18 mouse cellular contexts compared by ENCODE assay signal in genomic region chr13:43733061-43733460, GRCm38 (mm10). TPM values are rescaled to one million over a fixed set of nuclear protein-coding genes. Genes with fewer than 3 reads are reported as not detected.
DNase-seq lines count a peak whose midpoint lies in the region; ATAC-seq lines count a peak whose summit lies in the region.
"Had no signal": no experiment of that assay in that cellular context is flagged by ENCODE, and none has a peak within 500 bp of the region (broad histone marks: within the 10 kb centered on the region; RNA-seq: fewer than 3 reads in every experiment).

No protein-coding gene starts in this region.

- ATAC-seq in hindbrain, embryonic 14.5 days (ENCODE audit: low FRiP score) = no peak; the same call in 1 of the 2 replicates
- no peak for ATAC-seq in neural tube, embryonic 11.5 days (ENCODE audit: insufficient read depth, low FRiP score, low TSS enrichment)
- ATAC-seq in hindbrain, embryonic 11.5 days (ENCODE audit: low FRiP score) = peak; percentile 38
- ATAC-seq: forebrain, postnatal 0 days; inflammation-experienced regulatory T-cells, adult 6 months had no signal

- DNase-seq in hindbrain, embryonic 10.5 days (ENCODE audit: low spot score) = peak; percentile 23
- DNase-seq in hindbrain, embryonic 14.5 days (ENCODE audit: low spot score) = no peak
- DNase-seq in neural tube, embryonic 11.5 days (ENCODE audit: low spot score) = peak; percentile 21
- no peak for DNase-seq in neural tube, embryonic 10.5 days (ENCODE audit: extremely low spot score, low spot score)
- no peak for DNase-seq in hindbrain, embryonic 11.5 days (ENCODE audit: low spot score)
- no peak for DNase-seq in natural killer cell, adult 2 months (ENCODE audit: low spot score in 2 of 2)
- no peak for DNase-seq in layer of hippocampus, postnatal 25 days (ENCODE audit: extremely low spot score in 1 of 2, low spot score in 1 of 2)
- no peak for DNase-seq in kidney, postnatal 4 days
- DNase-seq: adrenal gland, postnatal 25 days; forebrain, postnatal 0 days; gastrocnemius, adult 2 months; heart, adult 18-20 months; thymus, adult 2 months had no signal

- no peaks in the 10 kb centered on the region for H3K27me3 ChIP-seq in hindbrain, embryonic 10.5 days (ENCODE audit: insufficient read depth, poor library complexity, severe bottlenecking)
- H3K27me3 ChIP-seq in hindbrain, embryonic 14.5 days (ENCODE audit: control insufficient read depth, insufficient read depth, low read length) = no peaks in the 10 kb centered on the region
- H3K27me3 ChIP-seq in neural tube, embryonic 11.5 days (ENCODE audit: control insufficient read depth, insufficient read depth, low read length) = no peaks in the 10 kb centered on the region
- no peaks in the 10 kb centered on the region for H3K27me3 ChIP-seq in hindbrain, embryonic 11.5 days (ENCODE audit: control insufficient read depth, insufficient read depth, low read length)
- H3K27me3 ChIP-seq: limb, embryonic 12.5 days had no signal

- H3K9me3 ChIP-seq in hindbrain, embryonic 10.5 days = no peaks in the 10 kb centered on the region
- H3K9me3 ChIP-seq in hindbrain, embryonic 14.5 days (ENCODE audit: control insufficient read depth, low read length) = no peaks in the 10 kb centered on the region
- H3K9me3 ChIP-seq in neural tube, embryonic 11.5 days (ENCODE audit: control insufficient read depth, low read length) = no peaks in the 10 kb centered on the region
- H3K9me3 ChIP-seq in hindbrain, embryonic 11.5 days (ENCODE audit: control insufficient read depth, low read length) = no peaks in the 10 kb centered on the region
- H3K9me3 ChIP-seq: embryonic facial prominence, embryonic 10.5 days; limb, embryonic 12.5 days had no signal

- H3K4me2 ChIP-seq in hindbrain, embryonic 14.5 days (replicated peaks) = no peak overlapping the region
- no peak overlapping the region for H3K4me2 ChIP-seq in neural tube, embryonic 11.5 days (ENCODE audit: low read depth)
- no peak overlapping the region for H3K4me2 ChIP-seq in hindbrain, embryonic 11.5 days (replicated peaks; ENCODE audit: low read depth, low read length)
- H3K4me2 ChIP-seq: limb, embryonic 12.5 days had no signal

- H3K9ac ChIP-seq in hindbrain, embryonic 14.5 days = no peak overlapping the region
- H3K9ac ChIP-seq in neural tube, embryonic 11.5 days (ENCODE audit: low read length) = no peak overlapping the region
- H3K9ac ChIP-seq in hindbrain, embryonic 11.5 days (ENCODE audit: low read depth, low read length) = no peak overlapping the region
- H3K9ac ChIP-seq: forebrain, postnatal 0 days; limb, embryonic 12.5 days; liver, embryonic 14.5 days had no signal

- no peaks in the 10 kb centered on the region for H3K36me3 ChIP-seq in hindbrain, embryonic 10.5 days
- no peaks in the 10 kb centered on the region for H3K36me3 ChIP-seq in hindbrain, embryonic 14.5 days (replicated peaks; ENCODE audit: control insufficient read depth, insufficient read depth)
- H3K36me3 ChIP-seq in neural tube, embryonic 11.5 days (ENCODE audit: control insufficient read depth, insufficient read depth, low read length) = no peaks in the 10 kb centered on the region; the same call in 1 of the 2 replicates
- H3K36me3 ChIP-seq in hindbrain, embryonic 11.5 days (ENCODE audit: control insufficient read depth, insufficient read depth, low read length) = no peaks in the 10 kb centered on the region
- H3K36me3 ChIP-seq: embryonic facial prominence, embryonic 10.5 days; limb, embryonic 12.5 days had no signal

- H3K4me3 ChIP-seq in hindbrain, embryonic 10.5 days = no peak overlapping the region
- H3K4me3 ChIP-seq in hindbrain, embryonic 14.5 days (replicated peaks; ENCODE audit: low read length) = no peak overlapping the region
- H3K4me3 ChIP-seq in neural tube, embryonic 11.5 days (ENCODE audit: low read depth, low read length) = no peak overlapping the region
- no peak overlapping the region for H3K4me3 ChIP-seq in hindbrain, embryonic 11.5 days (ENCODE audit: low read depth, low read length)
- H3K4me3 ChIP-seq: embryonic facial prominence, embryonic 10.5 days; erythroblast, embryonic 14.5 days; gastrocnemius, adult 2 months; limb, embryonic 12.5 days had no signal

- H3K27ac ChIP-seq in hindbrain, embryonic 10.5 days = no peak overlapping the region
- H3K27ac ChIP-seq in hindbrain, embryonic 14.5 days = no peak overlapping the region
- H3K27ac ChIP-seq in neural tube, embryonic 11.5 days (ENCODE audit: low read depth, low read length) = no peak overlapping the region
- H3K27ac ChIP-seq in hindbrain, embryonic 11.5 days (ENCODE audit: low read depth, low read length) = no peak overlapping the region
- H3K27ac ChIP-seq: embryonic facial prominence, embryonic 10.5 days; gastrocnemius, adult 2 months; limb, embryonic 12.5 days; liver, embryonic 14.5 days had no signal

- H3K4me1 ChIP-seq in hindbrain, embryonic 10.5 days (replicated peaks) = 0 out of 2 replicates have a peak, but pooled peaks cover 3% of the 10 kb centered on the region
- no peaks in the 10 kb centered on the region for H3K4me1 ChIP-seq in hindbrain, embryonic 14.5 days (replicated peaks; ENCODE audit: control insufficient read depth, insufficient read depth, low read length)
- no peaks in the 10 kb centered on the region for H3K4me1 ChIP-seq in neural tube, embryonic 11.5 days (ENCODE audit: control insufficient read depth, insufficient read depth, low read length)
- H3K4me1 ChIP-seq in hindbrain, embryonic 11.5 days (replicated peaks; ENCODE audit: control insufficient read depth, insufficient read depth, low read length) = no peaks in the 10 kb centered on the region
- H3K4me1 ChIP-seq: embryonic facial prominence, embryonic 10.5 days; limb, embryonic 12.5 days had no signal

- WGBS in hindbrain, embryonic 10.5 days = 63% methylated on average over 10 of the region's 10 CpGs
- 39% methylated on average over 10 of the region's 10 CpGs for WGBS in hindbrain, embryonic 14.5 days
- 67% methylated on average over 10 of the region's 10 CpGs for WGBS in neural tube, embryonic 11.5 days
- whole genome bisulfite sequencing in hindbrain, embryonic 11.5 days = 54% methylated on average over 10 of the region's 10 CpGs

RNA-seq across cellular contexts. Expression of gene Cd83, which starts 51.5 kb away (rescaled TPM):
- polyA plus RNA-seq in hindbrain, embryonic 10.5 days (2016; fragmentation: Nextera tagmentation; extraction: Ambion mirVana) = 4.0 and 5.4 TPM in 2 replicates
- 30.8 and 32.7 TPM in 2 replicates for polyA plus RNA-seq in hindbrain, embryonic 14.5 days (2014; fragmentation: Nextera tagmentation; extraction: Ambion mirVana)
- polyA plus RNA-seq in neural tube, embryonic 11.5 days (2014; fragmentation: Nextera tagmentation; extraction: Ambion mirVana) = 16.0 and 18.9 TPM in 2 replicates
- polyA plus RNA-seq in hindbrain, embryonic 11.5 days (2014; fragmentation: Nextera tagmentation; extraction: Ambion mirVana) = 10.1 and 11.5 TPM in 2 replicates
- 1 to 10 TPM; 7.1 to 7.2 TPM for total RNA-seq in layer of hippocampus, postnatal 25 days (2021)
- polyA plus RNA-seq: erythroblast, embryonic 14.5 days had no signal

Comparison
In these comparisons a context has a peak if more than half of its experiments do, and no peak if none do; other contexts are left out.
1. DNase-seq: peak in hindbrain, embryonic 10.5 days (single experiment) and neural tube, embryonic 11.5 days (single experiment); none in hindbrain, embryonic 14.5 days (single experiment), neural tube, embryonic 10.5 days (single experiment), hindbrain, embryonic 11.5 days (single experiment), natural killer cell, adult 2 months (0 of 2), layer of hippocampus, postnatal 25 days (0 of 2) and kidney, postnatal 4 days (0 of 2).